Mouse (Mus musculus): ENCODE results near the gene Pomc. TPM values are rescaled to one million over a fixed set of nuclear protein-coding genes. Genes with fewer than 3 reads are reported as not detected.

Gene Pomc
- polyA plus RNA-seq, 1 experiment from 2014 or later: 2.4 TPM

GRCm38 (mm10) chr12:3983736-3984135 lies 29.0 kb downstream of the Pomc start:
- Histone ChIP-seq H3K4me3 (ENCODE audit: low read length) (no peak overlapping the region), H3K27me3 (replicated peaks; ENCODE audit: control insufficient read depth, insufficient read depth, low read length) (no peaks in the 10 kb centered on the region), H3K4me1 (ENCODE audit: control insufficient read depth, insufficient read depth, low read length) (peaks cover 13% of the 10 kb centered on the region), H3K4me2 (ENCODE audit: low read depth, low read length) (no peak overlapping the region), H3K9ac (ENCODE audit: low read depth, low read length) (no peak overlapping the region), H3K27ac (ENCODE audit: low read length) (no peak overlapping the region), H3K36me3 (ENCODE audit: control insufficient read depth, insufficient read depth, low read length) (no peaks in the 10 kb centered on the region), H3K9me3 (ENCODE audit: control insufficient read depth, low read length) (no peaks in the 10 kb centered on the region)
- WGBS: 3% methylated on average over 1 of the region's 1 CpGs
- ATAC-seq: no peak

- Histone ChIP-seq H3K9ac (ENCODE audit: low read depth, low read length) (no peak overlapping the region), H3K36me3 (ENCODE audit: control insufficient read depth, insufficient read depth, low read length) (no peaks in the 10 kb centered on the region), H3K4me1 (ENCODE audit: control insufficient read depth, insufficient read depth, low read length) (peaks cover 13% of the 10 kb centered on the region), H3K27me3 (replicated peaks; ENCODE audit: control insufficient read depth, insufficient read depth, low read length) (no peaks in the 10 kb centered on the region), H3K4me2 (ENCODE audit: low read depth, low read length) (no peak overlapping the region), H3K4me3 (ENCODE audit: low read length) (no peak overlapping the region), H3K27ac (ENCODE audit: low read length) (no peak overlapping the region), H3K9me3 (ENCODE audit: control insufficient read depth, low read length) (no peaks in the 10 kb centered on the region)
- no peak for ATAC-seq
- WGBS: 70% methylated on average over 9 of the region's 9 CpGs
Observed at GRCm38 (mm10) chr12:3984446-3984845, 29.7 kb downstream of the Pomc start.

GRCm38 (mm10) chr12:3989943-3990342 lies 35.2 kb downstream of the Pomc start:
- Histone ChIP-seq H3K36me3 (ENCODE audit: control insufficient read depth, insufficient read depth, low read length) (no peaks in the 10 kb centered on the region), H3K4me3 (ENCODE audit: low read length) (no peak overlapping the region), H3K27me3 (replicated peaks; ENCODE audit: control insufficient read depth, insufficient read depth, low read length) (no peaks in the 10 kb centered on the region), H3K4me2 (ENCODE audit: low read depth, low read length) (no peak overlapping the region), H3K4me1 (ENCODE audit: control insufficient read depth, insufficient read depth, low read length) (no peaks in the 10 kb centered on the region), H3K9ac (ENCODE audit: low read depth, low read length) (no peak overlapping the region), H3K9me3 (ENCODE audit: control insufficient read depth, low read length) (no peaks in the 10 kb centered on the region), H3K27ac (ENCODE audit: low read length) (no peak overlapping the region)
- no peak for ATAC-seq
- 42% methylated on average over 2 of the region's 2 CpGs for WGBS

- Histone ChIP-seq H3K4me3 (ENCODE audit: low read length) (no peak overlapping the region), H3K4me1 (ENCODE audit: control insufficient read depth, insufficient read depth, low read length) (no peaks in the 10 kb centered on the region), H3K9me3 (ENCODE audit: control insufficient read depth, low read length) (no peaks in the 10 kb centered on the region), H3K9ac (ENCODE audit: low read depth, low read length) (no peak overlapping the region), H3K27ac (ENCODE audit: low read length) (no peak overlapping the region), H3K36me3 (ENCODE audit: control insufficient read depth, insufficient read depth, low read length) (no peaks in the 10 kb centered on the region), H3K4me2 (ENCODE audit: low read depth, low read length) (no peak overlapping the region), H3K27me3 (replicated peaks; ENCODE audit: control insufficient read depth, insufficient read depth, low read length) (no peaks in the 10 kb centered on the region)
- WGBS: 81% methylated on average over 3 of the region's 3 CpGs
- ATAC-seq: no peak
Observed at GRCm38 (mm10) chr12:3991047-3991446, 36.3 kb downstream of the Pomc start.

- no peak overlapping the region for H3K4me3 ChIP-seq (ENCODE audit: low read length)
- no peak for ATAC-seq
- no peaks in the 10 kb centered on the region for H3K4me1 ChIP-seq (ENCODE audit: control insufficient read depth, insufficient read depth, low read length)
- no peak overlapping the region for H3K9ac ChIP-seq (ENCODE audit: low read depth, low read length)
- H3K27ac ChIP-seq (ENCODE audit: low read length): no peak overlapping the region
- 86% methylated on average over 9 of the region's 9 CpGs for WGBS
- H3K4me2 ChIP-seq (ENCODE audit: low read depth, low read length): no peak overlapping the region
- H3K9me3 ChIP-seq (ENCODE audit: control insufficient read depth, low read length): no peaks in the 10 kb centered on the region
- no peaks in the 10 kb centered on the region for H3K27me3 ChIP-seq (replicated peaks; ENCODE audit: control insufficient read depth, insufficient read depth, low read length)
- no peaks in the 10 kb centered on the region for H3K36me3 ChIP-seq (ENCODE audit: control insufficient read depth, insufficient read depth, low read length)
Observed at GRCm38 (mm10) chr12:3996749-3997148, 42.0 kb downstream of the Pomc start.

GRCm38 (mm10) chr12:4000406-4000805 lies 45.7 kb downstream of the Pomc start:
- no peak overlapping the region for H3K4me2 ChIP-seq (ENCODE audit: low read depth, low read length)
- H3K27me3 ChIP-seq (replicated peaks; ENCODE audit: control insufficient read depth, insufficient read depth, low read length): no peaks in the 10 kb centered on the region
- no peaks in the 10 kb centered on the region for H3K9me3 ChIP-seq (ENCODE audit: control insufficient read depth, low read length)
- H3K9ac ChIP-seq (ENCODE audit: low read depth, low read length): no peak overlapping the region
- WGBS: 86% methylated on average over 5 of the region's 5 CpGs
- no peak overlapping the region for H3K27ac ChIP-seq (ENCODE audit: low read length)
- H3K36me3 ChIP-seq (ENCODE audit: control insufficient read depth, insufficient read depth, low read length): no peaks in the 10 kb centered on the region
- ATAC-seq: no peak
- H3K4me1 ChIP-seq (ENCODE audit: control insufficient read depth, insufficient read depth, low read length): no peaks in the 10 kb centered on the region
- no peak overlapping the region for H3K4me3 ChIP-seq (ENCODE audit: low read length)

- Histone ChIP-seq H3K4me1 (ENCODE audit: control insufficient read depth, insufficient read depth, low read length) (peaks cover 5% of the 10 kb centered on the region), H3K9me3 (ENCODE audit: control insufficient read depth, low read length) (no peaks in the 10 kb centered on the region), H3K9ac (ENCODE audit: low read depth, low read length) (no peak overlapping the region), H3K4me2 (ENCODE audit: low read depth, low read length) (no peak overlapping the region), H3K27me3 (replicated peaks; ENCODE audit: control insufficient read depth, insufficient read depth, low read length) (no peaks in the 10 kb centered on the region), H3K4me3 (ENCODE audit: low read length) (no peak overlapping the region), H3K36me3 (ENCODE audit: control insufficient read depth, insufficient read depth, low read length) (no peaks in the 10 kb centered on the region), H3K27ac (ENCODE audit: low read length) (no peak overlapping the region)
- 32% methylated on average over 6 of the region's 6 CpGs for WGBS
- no peak for ATAC-seq
Observed at GRCm38 (mm10) chr12:4004648-4005047, 49.9 kb downstream of the Pomc start.

- Histone ChIP-seq H3K4me3 (ENCODE audit: low read length) (no peak overlapping the region), H3K9ac (ENCODE audit: low read depth, low read length) (no peak overlapping the region), H3K36me3 (ENCODE audit: control insufficient read depth, insufficient read depth, low read length) (no peaks in the 10 kb centered on the region), H3K4me1 (ENCODE audit: control insufficient read depth, insufficient read depth, low read length) (peaks cover 5% of the 10 kb centered on the region), H3K27me3 (replicated peaks; ENCODE audit: control insufficient read depth, insufficient read depth, low read length) (no peaks in the 10 kb centered on the region), H3K4me2 (ENCODE audit: low read depth, low read length) (no peak overlapping the region), H3K27ac (ENCODE audit: low read length) (no peak overlapping the region), H3K9me3 (ENCODE audit: control insufficient read depth, low read length) (no peaks in the 10 kb centered on the region)
- ATAC-seq: no peak
- WGBS: 74% methylated on average over 7 of the region's 7 CpGs
Observed at GRCm38 (mm10) chr12:4006079-4006478, 51.3 kb downstream of the Pomc start.

GRCm38 (mm10) chr12:4007181-4007580 lies 52.4 kb downstream of the Pomc start:
- Histone ChIP-seq H3K4me2 (ENCODE audit: low read depth, low read length) (no peak overlapping the region), H3K4me3 (ENCODE audit: low read length) (no peak overlapping the region), H3K9me3 (ENCODE audit: control insufficient read depth, low read length) (no peaks in the 10 kb centered on the region), H3K27ac (ENCODE audit: low read length) (peak overlapping the region; percentile 59), H3K9ac (ENCODE audit: low read depth, low read length) (no peak overlapping the region), H3K36me3 (ENCODE audit: control insufficient read depth, insufficient read depth, low read length) (no peaks in the 10 kb centered on the region), H3K27me3 (replicated peaks; ENCODE audit: control insufficient read depth, insufficient read depth, low read length) (no peaks in the 10 kb centered on the region), H3K4me1 (ENCODE audit: control insufficient read depth, insufficient read depth, low read length) (peaks cover 5% of the 10 kb centered on the region)
- 44% methylated on average over 4 of the region's 4 CpGs for WGBS
- ATAC-seq: peak; percentile 65

GRCm38 (mm10) chr12:4007766-4008165 lies 53.0 kb downstream of the Pomc start:
- WGBS: 30% methylated on average over 4 of the region's 4 CpGs
- Histone ChIP-seq H3K9me3 (ENCODE audit: control insufficient read depth, low read length) (no peaks in the 10 kb centered on the region), H3K27me3 (replicated peaks; ENCODE audit: control insufficient read depth, insufficient read depth, low read length) (no peaks in the 10 kb centered on the region), H3K4me2 (ENCODE audit: low read depth, low read length) (no peak overlapping the region), H3K4me1 (ENCODE audit: control insufficient read depth, insufficient read depth, low read length) (peaks cover 5% of the 10 kb centered on the region), H3K27ac (ENCODE audit: low read length) (no peak overlapping the region), H3K36me3 (ENCODE audit: control insufficient read depth, insufficient read depth, low read length) (no peaks in the 10 kb centered on the region), H3K9ac (ENCODE audit: low read depth, low read length) (no peak overlapping the region), H3K4me3 (ENCODE audit: low read length) (no peak overlapping the region)
- peak; percentile 67; the same call in 1 of the 2 replicates for ATAC-seq
